Mouse (Mus musculus): Measurements from ENCODE around the gene Fan1.

DNA sequence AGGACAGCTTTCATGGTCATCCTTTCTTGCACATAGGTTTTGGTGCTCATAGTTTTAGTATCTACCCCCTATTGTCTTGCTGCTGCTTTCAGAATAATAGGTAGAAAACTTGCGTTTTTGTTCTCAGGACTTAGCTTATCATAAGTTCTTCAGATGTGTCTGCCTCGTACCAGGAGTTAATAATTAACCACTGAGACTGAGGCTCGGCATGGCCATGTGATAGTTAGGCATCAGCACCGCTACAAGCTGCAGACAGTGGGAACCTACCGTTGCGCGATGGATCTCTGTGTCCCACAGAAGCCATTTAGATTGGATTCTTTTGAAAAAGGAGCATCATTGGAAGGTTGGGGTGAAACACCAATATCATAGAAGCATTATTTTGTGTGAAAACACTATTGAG lies 61.1 kb downstream of the Fan1 start:
- TF ChIP-seq CTCF (IDR thresholded peaks at IDR 0.05; ENCODE audit: extremely low read depth, insufficient read length, insufficient replicate concordance, low read depth, low read length): no peak
- no peak for TF ChIP-seq POLR2A (IDR thresholded peaks at IDR 0.05; ENCODE audit: low read depth, low read length)
